Mouse (Mus musculus): Measurements from ENCODE around the gene Omt2b. TPM values are rescaled to one million over a fixed set of nuclear protein-coding genes. Genes with fewer than 3 reads are reported as not detected.
"Not testable (repeated sequence)": the region's sequence is repeated elsewhere in the genome, so short reads cannot be mapped to it uniquely, and the experiment has no call there.

Gene Omt2b
- polyA plus RNA-seq (2012), result not detected in 2 replicates

DNA sequence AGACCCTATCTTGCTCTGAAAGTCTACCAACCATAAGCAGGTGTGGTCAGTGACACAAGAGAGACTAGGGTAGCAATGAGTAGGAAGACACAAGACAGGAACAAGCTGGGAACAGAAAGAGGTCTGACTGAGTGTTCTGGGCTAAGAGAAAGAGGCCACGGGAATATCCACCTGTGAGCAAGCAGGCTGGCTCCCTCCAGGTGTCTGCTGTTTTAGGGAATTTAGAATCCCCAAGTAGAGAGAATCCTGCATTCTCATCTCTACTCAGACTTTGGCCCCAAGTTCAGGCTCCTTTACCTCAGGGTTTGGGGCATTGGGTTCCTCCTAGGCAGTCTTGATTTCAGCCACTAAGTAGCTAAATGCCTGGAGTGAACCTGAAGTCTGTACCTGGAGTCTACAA lies at the start of gene Omt2b:
Omt2b (plus strand) TSS at position 301 of the 400 bp plus-strand sequence.
- TF ChIP-seq GATA1 (IDR thresholded peaks at IDR 0.05; ENCODE audit: low read length), result not testable (repeated sequence)

- TF ChIP-seq GATA1 (IDR thresholded peaks at IDR 0.05; ENCODE audit: low read length), result not testable (repeated sequence)
Measured at GRCm38 (mm10) chr9:78289723-78290122, 37.7 kb upstream of the Omt2b start, which contains the start of gene Gm10639. TSS of gene Gm10639 (plus strand) at chr9:78289923.

- TF ChIP-seq GATA1 (IDR thresholded peaks at IDR 0.05; ENCODE audit: low read length), result no peak
Measured at GRCm38 (mm10) chr9:78298232-78298631, 29.2 kb upstream of the Omt2b start.

DNA sequence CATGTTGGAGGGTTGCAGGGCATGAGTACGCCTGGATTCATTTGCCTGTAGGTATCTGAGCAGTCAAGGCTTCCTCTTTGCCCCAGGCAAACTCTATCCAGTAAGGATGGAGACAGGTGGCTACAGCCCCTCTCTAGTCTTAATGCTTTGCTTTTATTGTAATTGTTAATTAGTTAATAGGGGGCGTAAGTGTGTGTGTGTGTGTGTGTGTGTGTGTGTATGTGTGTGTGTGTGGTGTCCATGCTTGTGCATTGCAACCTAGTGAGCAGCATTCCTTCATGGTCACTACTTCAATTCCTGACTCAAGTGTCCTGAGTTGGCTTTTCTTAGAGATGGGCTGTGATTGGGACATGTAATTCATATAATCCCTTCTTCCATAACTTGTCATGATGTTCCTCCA lies 12.7 kb upstream of the Omt2b start, which contains the start of gene Omt2a:
Omt2a (minus strand) TSS at position 101 of the 400 bp plus-strand sequence.
- TF ChIP-seq GATA1 (IDR thresholded peaks at IDR 0.05; ENCODE audit: low read length), result no peak

DNA sequence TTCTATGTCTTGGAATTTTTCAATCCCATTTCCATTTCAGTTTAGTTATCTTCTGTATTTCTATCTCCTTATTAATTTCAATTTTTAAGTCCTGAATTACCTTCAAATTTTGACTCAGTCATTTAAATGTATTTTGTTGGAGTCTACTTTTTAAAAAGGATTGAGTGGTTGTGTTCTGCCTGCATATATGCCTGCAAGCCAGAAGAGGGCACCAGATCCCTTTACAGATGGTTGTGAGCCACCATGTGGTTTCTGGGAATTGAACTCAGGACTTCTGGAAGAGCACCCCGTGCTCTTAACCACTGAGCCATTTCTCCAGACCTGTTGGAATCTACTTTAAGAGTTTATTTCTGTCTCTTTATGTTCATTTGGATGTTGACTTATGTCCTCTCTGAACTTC lies 7.9 kb upstream of the Omt2b start:
- TF ChIP-seq GATA1 (IDR thresholded peaks at IDR 0.05; ENCODE audit: low read length), result no peak

DNA sequence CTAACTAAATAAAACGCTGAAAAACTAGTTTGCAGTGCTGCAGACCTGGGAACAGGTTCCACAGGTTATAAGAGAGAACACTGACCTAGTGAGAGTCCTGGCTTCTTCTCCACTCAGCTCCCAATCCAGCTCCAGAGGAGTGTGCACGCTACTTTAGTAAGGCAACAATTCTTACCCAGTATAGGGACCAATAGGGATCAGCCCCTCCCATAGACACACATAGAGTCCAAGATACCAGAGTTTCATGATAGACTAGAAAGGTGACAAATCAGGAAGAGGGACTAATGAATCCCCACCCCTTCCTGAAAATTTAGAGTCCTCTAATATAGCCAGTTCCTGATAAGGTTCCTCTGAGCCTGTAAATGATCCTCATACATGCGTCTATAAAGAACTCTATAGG lies 19.6 kb downstream of the Omt2b start:
- no peak for TF ChIP-seq GATA1 (IDR thresholded peaks at IDR 0.05; ENCODE audit: low read length)

- TF ChIP-seq GATA1 (IDR thresholded peaks at IDR 0.05; ENCODE audit: low read length), result no peak
Measured at GRCm38 (mm10) chr9:78351504-78352220, 24.3 kb downstream of the Omt2b start.

DNA sequence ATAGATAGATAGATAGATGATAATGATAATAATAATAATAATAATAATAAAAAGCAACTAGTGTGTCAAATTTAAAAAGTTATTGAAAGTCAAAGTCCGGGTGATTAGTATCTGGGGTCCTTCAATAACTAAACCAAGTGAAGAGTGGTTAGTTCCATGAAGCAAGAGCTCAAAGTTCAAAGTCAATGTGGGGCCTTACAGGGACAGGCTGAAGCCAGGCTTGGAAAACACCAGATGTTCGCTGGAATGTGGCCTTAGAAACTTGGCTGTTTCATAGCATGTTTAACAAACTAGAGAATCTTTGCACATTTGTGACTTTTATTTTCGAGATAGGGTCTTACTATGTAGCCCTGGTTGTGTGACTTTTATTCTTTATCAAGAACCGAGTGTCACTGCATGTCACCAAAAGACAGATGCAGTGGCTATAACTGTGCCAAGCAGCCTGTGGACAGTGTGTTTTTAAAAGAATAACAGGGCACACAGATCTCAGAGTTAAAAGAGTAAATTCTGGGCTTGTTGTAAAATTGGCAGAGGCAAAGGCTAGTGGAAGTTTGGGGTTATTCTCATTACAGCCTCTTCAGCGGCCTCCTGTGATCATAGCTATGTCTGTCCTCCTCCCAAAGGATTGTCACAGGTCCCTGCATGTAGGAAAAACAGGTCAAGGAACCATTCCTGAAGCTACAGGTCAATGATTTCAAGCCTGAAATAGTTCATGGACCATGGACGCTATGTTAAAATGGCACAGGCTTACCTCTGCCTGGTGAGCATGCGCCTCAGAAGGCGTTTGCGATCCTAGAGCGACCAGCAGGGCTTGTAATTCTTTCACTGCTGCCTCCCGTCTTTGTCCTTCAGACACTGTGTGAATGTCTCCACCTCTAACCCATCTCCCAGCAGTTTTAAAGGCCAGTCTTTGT lies 27.5 kb downstream of the Omt2b start:
- no peak for TF ChIP-seq GATA1 (IDR thresholded peaks at IDR 0.05; ENCODE audit: low read length)

- TF ChIP-seq GATA1 (IDR thresholded peaks at IDR 0.05; ENCODE audit: low read length), result no peak
Measured at GRCm38 (mm10) chr9:78355611-78356010, 28.2 kb downstream of the Omt2b start, which contains the start of gene Gsta2. TSS of gene Gsta2 (minus strand) at chr9:78355788.

DNA sequence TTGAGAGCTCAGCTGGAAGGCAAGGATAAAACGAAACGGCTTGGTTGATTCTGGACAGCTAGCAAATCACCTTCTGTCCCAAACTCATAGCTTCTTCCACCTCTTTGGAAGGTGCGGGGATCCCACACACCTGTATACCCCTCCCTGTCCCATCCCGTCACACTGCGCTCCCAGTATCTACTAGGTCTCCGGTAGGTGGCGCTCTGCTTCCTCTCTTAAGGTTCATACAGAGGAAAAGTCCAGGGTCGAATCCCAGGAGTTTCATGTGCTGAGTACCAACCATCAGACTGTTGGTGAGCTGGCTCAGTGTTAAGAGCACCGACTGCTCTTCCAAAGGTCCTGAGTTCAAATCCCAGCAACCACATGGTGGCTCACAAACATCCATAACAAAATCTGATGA lies 30.7 kb downstream of the Omt2b start:
- no peak for TF ChIP-seq GATA1 (IDR thresholded peaks at IDR 0.05; ENCODE audit: low read length)

DNA sequence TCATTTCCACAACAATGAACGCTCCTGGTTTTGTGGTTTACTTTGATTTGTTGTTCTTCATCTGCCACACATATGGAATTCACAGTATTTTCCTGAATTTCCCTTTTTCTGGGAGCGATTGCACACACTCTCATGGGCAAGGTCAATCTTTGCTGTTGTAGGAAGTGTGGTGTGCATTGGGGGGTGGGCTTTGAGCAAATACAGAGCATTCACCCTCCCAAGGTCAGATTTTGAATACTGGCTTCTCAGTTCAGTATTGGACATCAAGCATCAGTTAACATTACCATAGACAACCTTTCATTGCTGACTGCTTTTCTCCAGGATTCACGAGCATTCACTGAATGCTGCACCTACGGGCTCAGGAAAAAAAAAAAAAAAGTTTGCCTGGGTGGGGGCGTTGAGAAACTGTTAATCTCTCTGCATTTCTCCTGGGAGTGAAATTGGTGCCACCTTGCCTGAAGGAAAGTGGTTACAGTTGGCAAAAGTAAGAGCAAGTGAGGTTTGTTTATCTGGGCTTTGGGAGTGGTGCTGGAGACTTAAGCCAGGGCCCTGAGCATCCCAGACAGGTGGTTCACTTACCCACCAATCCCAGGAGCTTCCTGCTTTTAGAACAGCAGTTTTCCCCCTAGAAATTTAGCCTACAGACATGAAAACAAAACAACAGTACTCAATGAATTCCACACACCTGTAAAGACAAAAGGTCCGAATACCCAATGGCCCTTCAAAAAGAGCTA lies 32.5 kb downstream of the Omt2b start:
- TF ChIP-seq GATA1 (IDR thresholded peaks at IDR 0.05; ENCODE audit: low read length), result no peak

- TF ChIP-seq GATA1 (IDR thresholded peaks at IDR 0.05; ENCODE audit: low read length), result no peak
Measured at GRCm38 (mm10) chr9:78360484-78360872, 33.1 kb downstream of the Omt2b start.

GRCm38 (mm10) chr9:78363374-78363773 lies 36.0 kb downstream of the Omt2b start:
- no peak for TF ChIP-seq GATA1 (IDR thresholded peaks at IDR 0.05; ENCODE audit: low read length)

DNA sequence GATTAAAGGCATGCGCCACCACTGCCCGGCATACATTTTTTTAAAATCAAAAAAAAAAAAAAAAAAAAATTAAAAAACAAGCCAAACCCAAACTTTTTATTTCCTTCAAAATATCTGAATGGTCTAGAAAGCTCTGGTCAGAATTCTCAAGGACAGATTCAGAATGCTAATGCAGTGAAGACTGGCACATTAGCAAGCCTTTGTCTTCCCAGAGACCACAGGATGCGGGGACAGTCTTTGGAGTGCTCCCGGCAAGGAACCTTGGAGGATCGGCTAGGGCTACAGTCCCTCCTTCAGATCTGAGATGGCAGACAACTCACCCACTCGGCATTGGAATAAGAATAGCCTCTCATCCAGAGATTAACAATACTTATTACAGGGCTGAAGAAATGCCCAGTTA lies 37.3 kb downstream of the Omt2b start:
- no peak for TF ChIP-seq GATA1 (IDR thresholded peaks at IDR 0.05; ENCODE audit: low read length)

- TF ChIP-seq GATA1 (IDR thresholded peaks at IDR 0.05; ENCODE audit: low read length), result no peak
Measured at GRCm38 (mm10) chr9:78365850-78366544, 38.6 kb downstream of the Omt2b start.

Measured in G1E-ER4 (cell line).